In genomic region chr8:106305301-106305700, GRCm38 (mm10) we compare ENCODE assay signal across 35 mouse cellular contexts. TPM values are rescaled to one million over a fixed set of nuclear protein-coding genes. Genes with fewer than 3 reads are reported as not detected.
"Had no signal": no experiment of that assay in that cellular context is flagged by ENCODE, and none has a peak within 500 bp of the region (broad histone marks: within the 10 kb centered on the region; RNA-seq: fewer than 3 reads in every experiment).

No protein-coding gene starts in this region.

- H3K27ac ChIP-seq: heart, embryonic 10.5 days; heart, embryonic 13.5 days; heart, embryonic 15.5 days; hindbrain, embryonic 10.5 days; hindbrain, embryonic 12.5 days; hindbrain, embryonic 13.5 days; hindbrain, embryonic 14.5 days; hindbrain, embryonic 15.5 days; hindbrain, postnatal 0 days; kidney, embryonic 15.5 days; kidney, postnatal 0 days; layer of hippocampus, adult 2 months had no signal

- H3K9me3 ChIP-seq: heart, embryonic 10.5 days; heart, embryonic 12.5 days; heart, embryonic 13.5 days; heart, embryonic 15.5 days; hindbrain, embryonic 10.5 days; hindbrain, embryonic 12.5 days; hindbrain, embryonic 13.5 days; hindbrain, embryonic 15.5 days; intestine, embryonic 15.5 days; kidney, embryonic 15.5 days had no signal

- H3K36me3 ChIP-seq: heart, embryonic 10.5 days; heart, embryonic 12.5 days; heart, embryonic 13.5 days; heart, embryonic 15.5 days; hindbrain, embryonic 10.5 days; hindbrain, embryonic 12.5 days; hindbrain, embryonic 15.5 days; intestine, embryonic 15.5 days; kidney, embryonic 15.5 days had no signal

- H3K4me3 ChIP-seq: heart, embryonic 10.5 days; heart, embryonic 12.5 days; heart, embryonic 13.5 days; heart, embryonic 15.5 days; hindbrain, embryonic 10.5 days; hindbrain, embryonic 12.5 days; hindbrain, embryonic 13.5 days; hindbrain, embryonic 15.5 days; intestine, embryonic 15.5 days; kidney, embryonic 15.5 days; layer of hippocampus, adult 2 months had no signal

- ATAC-seq: hindbrain, embryonic 16.5 days; hindbrain, postnatal 0 days; inflammation-experienced regulatory T-cells, adult 6 months; intestine, embryonic 15.5 days; intestine, embryonic 16.5 days; intestine, postnatal 0 days had no signal

- DNase-seq: heart, postnatal 10 days; heart, postnatal 14 days; heart, postnatal 36 days; heart, postnatal 4 days; kidney, adult 11 months; kidney, adult 18-20 months; kidney, adult 2 months; kidney, adult 8-10 months; kidney, adult 9 months; kidney, postnatal 10 days; kidney, postnatal 14 days; kidney, postnatal 25 days; kidney, postnatal 36 days; kidney, postnatal 4 days; layer of hippocampus, adult 9-11 months; layer of hippocampus, postnatal 36 days had no signal

- H3K9ac ChIP-seq: heart, embryonic 12.5 days; heart, embryonic 13.5 days; heart, embryonic 15.5 days; hindbrain, embryonic 12.5 days; hindbrain, embryonic 13.5 days; hindbrain, embryonic 14.5 days; hindbrain, embryonic 15.5 days; intestine, embryonic 15.5 days; kidney, embryonic 15.5 days had no signal

- H3K27me3 ChIP-seq: heart, embryonic 12.5 days; heart, embryonic 13.5 days; heart, embryonic 15.5 days; hindbrain, embryonic 12.5 days; hindbrain, embryonic 13.5 days; hindbrain, embryonic 15.5 days; intestine, embryonic 15.5 days; kidney, embryonic 15.5 days had no signal

- H3K4me2 ChIP-seq: heart, embryonic 11.5 days; heart, embryonic 12.5 days; heart, embryonic 13.5 days; heart, embryonic 15.5 days; hindbrain, embryonic 12.5 days; hindbrain, embryonic 13.5 days; hindbrain, embryonic 14.5 days; hindbrain, embryonic 15.5 days; intestine, embryonic 15.5 days; kidney, embryonic 15.5 days had no signal

RNA-seq across cellular contexts. Expression of gene Smpd3, which starts 32.5 kb away (rescaled TPM):
- polyA plus RNA-seq: inflammation-experienced regulatory T-cells, adult 6 months had no signal
